Mouse (Mus musculus): Measurements from ENCODE around the gene Tspan12. TPM values are rescaled to one million over a fixed set of nuclear protein-coding genes. Genes with fewer than 3 reads are reported as not detected.

The Tspan12 gene
- 4.6 and 5.1 TPM in 2 replicates for polyA plus RNA-seq (2012; rRNA removed)

DNA sequence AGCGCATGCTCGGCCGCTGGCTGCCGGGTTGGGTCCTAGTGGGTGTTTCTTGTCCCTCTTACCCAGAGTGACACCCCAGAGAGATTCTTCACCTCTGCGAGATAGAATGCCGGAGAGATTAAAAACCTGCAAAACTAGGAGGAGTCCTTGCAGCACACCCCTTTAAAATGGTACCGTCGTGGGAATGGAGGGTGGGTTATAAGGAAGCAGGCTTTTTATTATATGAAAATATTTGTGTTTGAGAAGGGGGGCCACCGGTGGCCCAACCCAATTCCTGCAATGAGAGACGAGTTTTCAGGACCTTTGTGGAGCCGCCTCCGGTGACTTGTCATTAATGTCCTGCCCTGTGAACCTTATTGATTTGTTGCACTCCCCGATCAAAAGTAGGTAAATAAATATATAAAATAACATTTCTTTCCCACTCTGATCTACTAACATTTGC lies at the start of gene Tspan12:
TSS of gene Tspan12 (minus strand) at position 172 of the 442 bp plus-strand sequence.

Other genes with a start within 250 kb of the Tspan12 start
- 5.5 and 7.0 TPM in 2 replicates for gene Ing3, start 97.1 kb upstream of the Tspan12 start, polyA plus RNA-seq (2012; rRNA removed)
- gene Cped1, start 133.4 kb upstream of the Tspan12 start, polyA plus RNA-seq (2012; rRNA removed) = 1.5 and 2.2 TPM in 2 replicates